Mouse (Mus musculus) lung, embryonic 15.5 days (tissue): ENCODE measurements around the gene Pnma1. TPM values are rescaled to one million over a fixed set of nuclear protein-coding genes. Genes with fewer than 3 reads are reported as not detected.
A peak's percentile ranks its signal among the peaks of the same experiment; 100 is the strongest.

ENCODE experiments used
- ATAC-seq: fragments of 200-750 bp; cut with Nextera tagmentation; 2 replicates; pipeline ENCODE4 v1.8.0; 2017; ENCODE audit warnings: moderate number of reproducible peaks, borderline replicate concordance; ENCODE audit not compliant: low FRiP score, low TSS enrichment; ENCODE audit errors: extremely low read depth
- H3K27ac ChIP-seq: fragments of 300-500 bp; sonication (generic); 2 replicates; pipeline ENCODE4 v1.5.1; 2015; ENCODE audit warnings: moderate library complexity, mild to moderate bottlenecking, inconsistent platforms
- H3K27me3 ChIP-seq: fragments of 300-500 bp; sonication (generic); 2 replicates; pipeline ENCODE4 v1.6.1; 2015; ENCODE audit warnings: inconsistent platforms
- H3K36me3 ChIP-seq: fragments of 300-500 bp; sonication (generic); 2 replicates; pipeline ENCODE4 v1.6.1; 2015; ENCODE audit warnings: inconsistent platforms
- H3K4me1 ChIP-seq: fragments of 300-500 bp; sonication (generic); 2 replicates; pipeline ENCODE4 v1.6.1; 2015; ENCODE audit warnings: inconsistent platforms
- H3K4me2 ChIP-seq: fragments of 300-500 bp; sonication (generic); 2 replicates; pipeline ENCODE4 v1.6.1; 2015; ENCODE audit warnings: inconsistent platforms, mild to moderate bottlenecking, moderate library complexity
- H3K4me3 ChIP-seq: fragments of 300-500 bp; sonication (generic); 2 replicates; pipeline ENCODE4 v1.5.1; 2015; ENCODE audit warnings: mild to moderate bottlenecking, inconsistent platforms
- H3K9ac ChIP-seq: fragments of 300-500 bp; sonication (generic); 2 replicates; pipeline ENCODE4 v1.6.1; 2015; ENCODE audit warnings: inconsistent platforms
- H3K9me3 ChIP-seq: fragments of 300-500 bp; sonication (generic); 2 replicates; pipeline ENCODE4 v1.6.1; 2016; ENCODE audit warnings: inconsistent platforms
- WGBS: fragments of 180-500 bp; shearing (Covaris S2); methylation state at CpG from one replicate; pipeline ENCODE4 v1.1.7; 2015; 5-methylcytosine and 5-hydroxymethylcytosine counted together
- polyA plus RNA-seq: library from polyadenylated mRNA; unstranded; fragments of >200 nt; fragmentation: Nextera tagmentation; extraction: Ambion mirVana; gene quantifications from 2 replicates; pipeline ENCODE4 v1.2.1, GENCODE M21; 2015

Pnma1 gene
- polyA plus RNA-seq, 1 experiment from 2014 or later: 1.8 TPM

GRCm38 (mm10) chr12:84163586-84164110 lies 15.4 kb upstream of the Pnma1 start:
- H3K9ac ChIP-seq: no peak overlapping the region
- 71% methylated on average over 11 of the region's 11 CpGs for WGBS
- no peak overlapping the region for H3K4me2 ChIP-seq
- H3K4me1 ChIP-seq: peaks cover 26% of the 10 kb centered on the region
- H3K9me3 ChIP-seq: no peaks in the 10 kb centered on the region
- no peaks in the 10 kb centered on the region for H3K27me3 ChIP-seq
- H3K27ac ChIP-seq: no peak overlapping the region
- H3K36me3 ChIP-seq: peaks cover 57% of the 10 kb centered on the region
- no peak overlapping the region for H3K4me3 ChIP-seq
- no peak for ATAC-seq

GRCm38 (mm10) chr12:84163133-84163532 lies 14.8 kb upstream of the Pnma1 start:
- no peaks in the 10 kb centered on the region for H3K9me3 ChIP-seq
- H3K36me3 ChIP-seq: peaks cover 62% of the 10 kb centered on the region
- no peak overlapping the region for H3K27ac ChIP-seq
- ATAC-seq: no peak
- WGBS: 75% methylated on average over 9 of the region's 9 CpGs
- no peak overlapping the region for H3K4me2 ChIP-seq
- H3K27me3 ChIP-seq: no peaks in the 10 kb centered on the region
- no peak overlapping the region for H3K9ac ChIP-seq
- no peak overlapping the region for H3K4me3 ChIP-seq
- H3K4me1 ChIP-seq: peaks cover 26% of the 10 kb centered on the region

DNA sequence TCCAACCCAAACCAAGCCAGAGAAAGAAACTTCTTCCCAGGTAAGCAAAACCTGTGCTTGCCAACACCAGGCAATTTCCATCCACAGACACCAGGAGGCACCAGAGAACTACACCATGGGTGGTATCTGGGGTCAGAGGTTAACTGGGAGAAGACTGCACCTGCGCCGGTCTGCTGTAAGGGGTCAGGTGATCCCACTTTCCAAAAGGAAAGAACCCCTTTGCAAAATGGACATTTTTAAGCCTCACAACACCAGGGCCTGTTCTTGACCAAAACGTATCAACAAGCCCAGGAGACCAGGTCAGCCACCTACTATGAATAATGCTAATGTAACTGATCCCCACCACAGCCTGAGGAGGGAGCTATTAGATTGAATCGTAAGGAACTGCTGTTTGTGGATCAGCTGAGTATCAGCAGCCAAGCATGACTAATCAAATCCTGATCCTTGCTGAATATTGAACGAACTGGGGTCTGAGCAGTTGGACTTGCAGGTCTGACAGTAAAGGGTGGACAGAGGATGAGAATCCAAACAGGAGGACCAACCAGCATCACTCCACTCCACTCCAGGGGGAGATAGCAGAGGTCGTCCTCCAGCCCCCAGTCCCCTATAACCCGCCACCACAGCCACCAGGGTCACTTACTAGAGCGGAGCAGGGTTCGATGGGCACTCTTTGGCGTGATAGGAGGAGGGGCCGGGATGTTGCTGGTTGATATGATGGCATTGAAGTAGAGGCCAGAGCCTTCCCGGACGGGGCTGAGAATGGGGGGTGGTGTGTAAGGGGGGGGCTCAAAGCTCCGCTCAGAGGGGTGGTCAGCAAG lies 13.5 kb upstream of the Pnma1 start:
- H3K9ac ChIP-seq: no peak overlapping the region
- no peaks in the 10 kb centered on the region for H3K9me3 ChIP-seq
- WGBS: 75% methylated on average over 14 of the region's 14 CpGs
- peaks cover 64% of the 10 kb centered on the region for H3K36me3 ChIP-seq
- peaks cover 26% of the 10 kb centered on the region for H3K4me1 ChIP-seq
- no peak overlapping the region for H3K4me3 ChIP-seq
- ATAC-seq: no peak; the same call in 1 of the 2 replicates
- 0 out of 2 replicates have a peak overlapping the region, but pooled peaks have one; percentile 17 for H3K27ac ChIP-seq
- H3K27me3 ChIP-seq: no peaks in the 10 kb centered on the region
- no peak overlapping the region for H3K4me2 ChIP-seq

DNA sequence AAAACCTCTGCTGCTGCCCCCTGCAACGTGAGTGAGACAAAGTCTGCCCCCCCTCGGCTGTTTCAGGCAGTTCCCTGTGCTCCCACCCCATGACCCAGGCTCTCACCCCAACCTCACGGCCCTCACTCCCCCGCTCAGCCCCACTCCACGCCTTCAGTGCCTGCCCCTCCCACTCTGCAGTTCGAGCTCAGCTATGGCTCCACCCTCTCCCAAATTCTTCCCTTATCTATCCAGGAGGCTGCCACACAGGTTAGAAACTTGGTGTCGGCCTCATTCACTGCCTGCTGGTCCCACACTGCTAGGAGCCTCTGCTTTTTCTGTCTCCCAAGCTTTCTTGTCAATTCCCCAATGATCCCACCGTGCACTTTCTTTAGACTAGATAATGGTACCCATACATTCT lies 12.8 kb upstream of the Pnma1 start:
- Histone ChIP-seq H3K36me3 (peaks cover 71% of the 10 kb centered on the region), H3K27me3 (no peaks in the 10 kb centered on the region), H3K4me3 (no peak overlapping the region), H3K9ac (no peak overlapping the region), H3K4me1 (peaks cover 21% of the 10 kb centered on the region), H3K27ac (peak overlapping the region; percentile 17; the same call in 1 of the 2 replicates), H3K4me2 (no peak overlapping the region), H3K9me3 (no peaks in the 10 kb centered on the region)
- ATAC-seq: 0 out of 2 replicates have a peak, but pooled peaks have one; percentile 58
- WGBS: 34% methylated on average over 8 of the region's 8 CpGs

GRCm38 (mm10) chr12:84160491-84160890 lies 12.2 kb upstream of the Pnma1 start:
- Histone ChIP-seq H3K4me2 (no peak overlapping the region), H3K9ac (no peak overlapping the region), H3K4me3 (no peak overlapping the region), H3K36me3 (peaks cover 76% of the 10 kb centered on the region), H3K4me1 (peaks cover 17% of the 10 kb centered on the region; the same call in 1 of the 2 replicates), H3K9me3 (no peaks in the 10 kb centered on the region), H3K27ac (no peak overlapping the region), H3K27me3 (no peaks in the 10 kb centered on the region)
- ATAC-seq: no peak
- 91% methylated on average over 8 of the region's 8 CpGs for WGBS

GRCm38 (mm10) chr12:84158156-84158555 lies 9.9 kb upstream of the Pnma1 start:
- Histone ChIP-seq H3K4me1 (peaks cover 13% of the 10 kb centered on the region; the same call in 1 of the 2 replicates), H3K27ac (no peak overlapping the region), H3K27me3 (no peaks in the 10 kb centered on the region), H3K9ac (no peak overlapping the region), H3K4me2 (no peak overlapping the region), H3K36me3 (peaks cover 86% of the 10 kb centered on the region), H3K9me3 (no peaks in the 10 kb centered on the region), H3K4me3 (no peak overlapping the region)
- no peak for ATAC-seq
- 81% methylated on average over 14 of the region's 14 CpGs for WGBS

- Histone ChIP-seq H3K4me1 (peaks cover 10% of the 10 kb centered on the region; the same call in 1 of the 2 replicates), H3K9me3 (no peaks in the 10 kb centered on the region), H3K36me3 (peaks cover 87% of the 10 kb centered on the region), H3K27me3 (no peaks in the 10 kb centered on the region), H3K9ac (no peak overlapping the region), H3K4me3 (no peak overlapping the region), H3K4me2 (no peak overlapping the region), H3K27ac (no peak overlapping the region)
- ATAC-seq: no peak
- WGBS: 89% methylated on average over 18 of the region's 18 CpGs
Measured at GRCm38 (mm10) chr12:84156210-84156609, 7.9 kb upstream of the Pnma1 start.

DNA sequence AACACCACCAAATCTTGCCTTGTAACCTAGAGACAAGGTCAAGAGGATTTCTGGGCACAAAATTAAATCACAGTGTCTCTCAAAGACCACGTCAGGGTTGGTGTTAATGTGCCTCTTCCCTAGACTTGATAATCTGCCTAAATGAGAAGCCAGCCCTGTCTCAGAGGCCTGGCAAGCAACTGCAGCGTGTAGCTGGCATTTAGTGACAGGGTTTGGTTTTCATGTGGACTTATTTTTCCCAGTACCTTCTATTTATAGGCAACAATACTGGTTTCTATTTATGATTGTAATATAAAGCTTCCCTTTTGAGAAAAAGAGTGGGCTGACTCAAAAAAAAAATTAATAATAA lies 7.2 kb upstream of the Pnma1 start:
- no peak overlapping the region for H3K27ac ChIP-seq
- WGBS: 59% methylated on average over 2 of the region's 2 CpGs

GRCm38 (mm10) chr12:84154786-84155522 lies 6.7 kb upstream of the Pnma1 start:
- peak; percentile 50; the same call in 1 of the 2 replicates for ATAC-seq
- no peaks in the 10 kb centered on the region for H3K27me3 ChIP-seq
- H3K27ac ChIP-seq: no peak overlapping the region
- no peaks in the 10 kb centered on the region for H3K9me3 ChIP-seq
- H3K4me3 ChIP-seq: no peak overlapping the region
- peaks cover 78% of the 10 kb centered on the region for H3K36me3 ChIP-seq
- no peak overlapping the region for H3K9ac ChIP-seq
- peaks cover 9% of the 10 kb centered on the region; the same call in 1 of the 2 replicates for H3K4me1 ChIP-seq
- H3K4me2 ChIP-seq: no peak overlapping the region
- WGBS: 44% methylated on average over 11 of the region's 11 CpGs

More for the DNA sequence above, 7.2 kb upstream of the Pnma1 start:
- Histone ChIP-seq H3K4me3 (no peak overlapping the region), H3K4me2 (no peak overlapping the region), H3K9ac (no peak overlapping the region), H3K36me3 (peaks cover 83% of the 10 kb centered on the region), H3K27me3 (no peaks in the 10 kb centered on the region), H3K4me1 (peaks cover 9% of the 10 kb centered on the region; the same call in 1 of the 2 replicates), H3K9me3 (no peaks in the 10 kb centered on the region)
- ATAC-seq: no peak

DNA sequence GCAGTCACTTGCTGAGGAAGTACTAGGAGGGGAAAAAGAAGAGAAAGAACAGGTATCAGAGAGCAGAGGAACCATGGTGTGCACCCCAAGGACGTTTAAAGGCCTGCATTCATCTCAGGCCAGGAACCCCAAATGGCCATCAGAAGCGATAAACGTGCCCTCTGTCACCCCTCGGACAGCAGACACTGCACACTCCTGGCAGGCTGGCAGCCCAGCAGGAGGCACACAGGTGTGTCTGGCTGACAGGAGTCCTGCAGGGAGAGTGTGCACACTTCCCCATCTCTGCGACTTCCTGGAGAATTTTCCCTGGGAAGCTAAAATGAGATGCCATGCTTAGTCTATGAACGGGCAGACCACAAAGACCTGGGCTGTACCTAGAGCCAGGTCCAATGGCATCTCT lies 5.1 kb upstream of the Pnma1 start:
- H3K4me2 ChIP-seq: no peak overlapping the region

DNA sequence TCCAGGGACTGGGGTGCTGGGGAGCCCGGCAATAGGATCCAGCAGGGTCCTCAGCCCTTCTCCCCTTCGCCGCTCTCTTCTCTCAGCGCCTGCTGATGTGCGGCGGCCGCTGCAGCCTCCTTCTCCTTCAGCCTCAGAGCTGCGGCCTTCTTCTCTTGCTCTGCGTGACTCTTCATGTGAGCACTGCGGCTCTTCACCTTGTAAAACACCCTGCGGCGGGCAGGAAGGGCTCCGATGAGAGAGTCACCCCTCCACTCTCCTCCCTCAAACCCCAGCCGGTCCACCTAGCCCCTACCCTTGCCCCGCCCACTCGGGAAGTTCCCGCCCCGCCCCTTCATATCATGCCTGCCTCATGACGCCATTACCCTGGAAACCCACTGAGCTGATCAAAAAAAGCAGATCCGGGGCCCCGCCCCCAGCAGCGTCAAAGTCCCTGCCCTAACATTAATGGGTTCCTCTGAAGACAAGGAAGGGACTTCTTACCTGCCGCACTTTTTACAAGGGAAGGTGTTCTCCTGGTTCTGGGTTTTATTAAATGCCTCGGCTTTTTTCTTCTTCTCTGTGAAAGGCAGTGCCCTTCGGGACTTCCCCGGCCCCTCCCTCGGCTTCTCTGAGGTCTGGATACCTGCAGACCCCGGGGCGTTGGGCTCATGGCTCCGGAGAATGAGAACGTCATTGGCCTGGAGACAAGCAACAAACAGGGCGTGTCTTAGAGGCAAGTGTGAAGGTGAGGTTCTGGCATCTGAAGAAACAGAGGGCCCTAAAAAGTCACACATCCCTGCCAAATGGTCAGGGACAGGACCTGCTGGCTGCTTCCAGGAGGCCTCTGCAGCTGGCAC lies 4.3 kb upstream of the Pnma1 start:
- peaks cover 58% of the 10 kb centered on the region for H3K36me3 ChIP-seq
- 63% methylated on average over 32 of the region's 32 CpGs for WGBS
- peak; percentile 19; the same call in 1 of the 2 replicates for ATAC-seq

More for the DNA sequence above, 5.1 kb upstream of the Pnma1 start:
- no peak for ATAC-seq
- Histone ChIP-seq H3K27ac (no peak overlapping the region), H3K9ac (no peak overlapping the region), H3K9me3 (no peaks in the 10 kb centered on the region), H3K36me3 (peaks cover 66% of the 10 kb centered on the region), H3K27me3 (no peaks in the 10 kb centered on the region), H3K4me3 (no peak overlapping the region), H3K4me1 (peaks cover 15% of the 10 kb centered on the region)
- WGBS: 79% methylated on average over 6 of the region's 6 CpGs

More for the DNA sequence above, 4.3 kb upstream of the Pnma1 start:
- H3K4me3 ChIP-seq: no peak overlapping the region
- no peak overlapping the region for H3K9ac ChIP-seq
- peaks cover 20% of the 10 kb centered on the region for H3K4me1 ChIP-seq
- no peak overlapping the region for H3K4me2 ChIP-seq
- no peaks in the 10 kb centered on the region for H3K9me3 ChIP-seq
- H3K27ac ChIP-seq: no peak overlapping the region
- H3K27me3 ChIP-seq: no peaks in the 10 kb centered on the region
